Mouse (Mus musculus) CD8-positive naive resting alpha-beta T cell, adult 2 months (primary cell): ENCODE results near the gene Btbd8.

Experiments used
- DNase-seq, 2 experiments: peaks; one replicate each; pipeline ENCODE4 v3.0.0; 2022; ENCODE audit warnings: low read depth in 2 of 2, low spot score in 2 of 2

Btbd8 gene

GRCm38 (mm10) chr5:107515453-107515852 is 77.7 kb downstream of the Btbd8 start:
- DNase-seq, result no peak

GRCm38 (mm10) chr5:107516087-107516486 is 78.3 kb downstream of the Btbd8 start:
- DNase-seq, result no peak

GRCm38 (mm10) chr5:107518602-107519001 is 80.8 kb downstream of the Btbd8 start:
- no peak for DNase-seq

GRCm38 (mm10) chr5:107521386-107521785 is 83.6 kb downstream of the Btbd8 start:
- no peak for DNase-seq

- no peak for DNase-seq
Measured at GRCm38 (mm10) chr5:107521897-107522296, 84.1 kb downstream of the Btbd8 start.

- DNase-seq, result no peak
Measured at GRCm38 (mm10) chr5:107524281-107524680, 86.5 kb downstream of the Btbd8 start.

- DNase-seq, result no peak
Measured at GRCm38 (mm10) chr5:107528856-107529255, 91.1 kb downstream of the Btbd8 start.

- no peak for DNase-seq
Measured at GRCm38 (mm10) chr5:107533590-107533989, 95.8 kb downstream of the Btbd8 start.

- DNase-seq, result no peak
Measured at GRCm38 (mm10) chr5:107534581-107534980, 96.8 kb downstream of the Btbd8 start, which contains the start of gene 1700028K03Rik. 1700028K03Rik (plus strand) TSS chr5:107534709.

- no peak for DNase-seq
Measured at GRCm38 (mm10) chr5:107541696-107542095, 103.9 kb downstream of the Btbd8 start.

GRCm38 (mm10) chr5:107545927-107546326 is 108.1 kb downstream of the Btbd8 start:
- DNase-seq, result peak in 1 of 2 experiments; percentile 12

- DNase-seq, result no peak
Measured at GRCm38 (mm10) chr5:107547955-107548354, 110.2 kb downstream of the Btbd8 start.

- no peak for DNase-seq
Measured at GRCm38 (mm10) chr5:107548444-107548843, 110.6 kb downstream of the Btbd8 start.

- no peak for DNase-seq
Measured at GRCm38 (mm10) chr5:107554336-107554735, 116.5 kb downstream of the Btbd8 start.

- no peak for DNase-seq
Measured at GRCm38 (mm10) chr5:107556969-107557368, 119.2 kb downstream of the Btbd8 start.
